Mouse (Mus musculus) CD8-positive naive resting alpha-beta T cell, adult 2 months (primary cell): ENCODE results near the gene Maneal.

Experiments used
- DNase-seq, 2 experiments: peaks; one replicate each; pipeline ENCODE4 v3.0.0; 2022; ENCODE audit warnings: low read depth in 2 of 2, low spot score in 2 of 2

Gene Maneal

GRCm38 (mm10) chr4:124849631-124850260 is 12.2 kb downstream of the Maneal start:
- DNase-seq = no peak

GRCm38 (mm10) chr4:124847573-124847972 is 14.4 kb downstream of the Maneal start:
- DNase-seq = peak; percentile 78 to 85

- peak in 1 of 2 experiments; percentile 40 for DNase-seq
Measured at GRCm38 (mm10) chr4:124843493-124843892, 18.5 kb downstream of the Maneal start.

- no peak for DNase-seq
Measured at GRCm38 (mm10) chr4:124840998-124841397, 21.0 kb downstream of the Maneal start.

GRCm38 (mm10) chr4:124838035-124838700 is 23.8 kb downstream of the Maneal start:
- DNase-seq = no peak

- no peak for DNase-seq
Measured at GRCm38 (mm10) chr4:124832796-124833195, 29.2 kb downstream of the Maneal start.

- no peak for DNase-seq
Measured at GRCm38 (mm10) chr4:124829671-124830070, 32.3 kb downstream of the Maneal start.

GRCm38 (mm10) chr4:124825371-124825965 is 36.5 kb downstream of the Maneal start:
- no peak for DNase-seq

GRCm38 (mm10) chr4:124824967-124825366 is 37.0 kb downstream of the Maneal start:
- DNase-seq = no peak

GRCm38 (mm10) chr4:124818832-124819231 is 43.1 kb downstream of the Maneal start:
- DNase-seq = no peak

GRCm38 (mm10) chr4:124817803-124818202 is 44.2 kb downstream of the Maneal start:
- DNase-seq = no peak

- no peak for DNase-seq
Measured at GRCm38 (mm10) chr4:124815901-124816300, 46.1 kb downstream of the Maneal start.

- no peak for DNase-seq
Measured at GRCm38 (mm10) chr4:124811347-124811975, 50.5 kb downstream of the Maneal start.

GRCm38 (mm10) chr4:124810056-124810455 is 51.9 kb downstream of the Maneal start:
- DNase-seq = no peak

- no peak for DNase-seq
Measured at GRCm38 (mm10) chr4:124809136-124809883, 52.7 kb downstream of the Maneal start.

- no peak for DNase-seq
Measured at GRCm38 (mm10) chr4:124808511-124808910, 53.5 kb downstream of the Maneal start.
